Mouse (Mus musculus) G1E-ER4 (cell line): ENCODE measurements around the gene Ablim2. TPM values are rescaled to one million over a fixed set of nuclear protein-coding genes. Genes with fewer than 3 reads are reported as not detected.

Experiments
- GATA1 ChIP-seq: IDR thresholded peaks from one replicate; pipeline ENCODE4 v1.8.0; 2012; ENCODE audit warnings: low read length, inconsistent platforms
- polyA plus RNA-seq: library from polyadenylated mRNA; stranded (reverse); fragments of >175 nt; gene quantifications from 2 replicates; pipeline ENCODE4 v1.2.3, GENCODE M21; 2012

The Ablim2 gene
- not detected in 2 replicates for polyA plus RNA-seq

DNA sequence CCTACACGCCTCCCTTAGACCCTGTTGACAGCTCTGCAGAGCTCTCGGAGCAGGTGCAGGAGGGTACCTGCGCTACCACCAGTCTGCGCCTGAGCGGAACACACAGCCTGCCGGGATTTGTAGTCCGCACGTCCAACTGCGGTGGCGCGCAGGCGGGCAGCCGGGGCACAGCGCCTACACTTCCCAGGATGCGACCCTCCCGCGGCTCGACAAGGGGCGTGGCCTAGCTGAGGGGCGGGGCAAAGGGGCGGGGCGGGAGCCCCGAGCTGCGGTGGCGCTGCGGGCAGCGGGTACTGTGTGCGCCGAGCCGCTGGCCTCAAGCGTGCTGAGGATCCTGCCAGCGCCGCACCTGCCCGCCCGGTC lies at the start of gene Ablim2:
Gene Ablim2, plus strand, starts transcription at position 242 of the 363 bp plus-strand sequence.
- no peak for TF ChIP-seq GATA1

DNA sequence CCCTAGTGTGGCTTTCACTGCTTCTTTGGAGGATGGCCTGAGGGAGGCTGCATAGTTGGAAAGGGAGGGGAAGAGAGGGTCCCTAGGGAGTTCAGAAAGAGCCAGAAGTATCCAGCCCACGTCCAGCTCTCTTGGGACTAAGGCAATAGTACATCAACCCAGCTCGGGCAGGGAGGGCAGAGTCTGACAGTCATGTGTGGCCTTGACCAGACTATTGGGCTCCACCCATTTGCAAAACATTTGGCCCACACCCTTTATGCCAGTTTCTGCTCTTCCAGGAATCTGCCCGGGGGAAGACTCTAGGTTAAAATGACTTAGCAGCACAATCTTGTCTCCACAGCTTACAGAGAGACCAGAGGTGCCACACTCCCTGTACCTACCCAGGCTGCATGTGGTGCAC lies 47.2 kb upstream of the Ablim2 start:
- TF ChIP-seq GATA1, result no peak

DNA sequence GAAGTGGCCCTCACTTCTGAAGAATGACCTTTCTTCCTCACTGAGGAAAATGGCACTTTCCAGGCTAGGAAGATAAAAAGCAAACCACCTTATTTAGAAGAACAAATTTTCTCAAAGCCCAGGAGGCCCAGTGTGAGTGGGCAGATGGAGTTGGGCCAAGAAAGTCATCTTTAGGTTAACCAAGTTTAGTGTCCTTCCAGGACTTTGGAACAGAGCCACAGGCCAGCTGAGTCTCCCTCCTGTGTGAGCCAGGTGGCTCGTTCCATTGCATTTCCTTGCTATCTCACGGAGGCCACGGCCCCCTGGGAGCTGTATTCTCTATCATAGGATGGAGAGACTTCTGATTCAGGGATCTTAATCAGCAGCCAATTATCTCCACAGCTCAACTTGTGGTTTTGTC lies 46.7 kb upstream of the Ablim2 start:
- no peak for TF ChIP-seq GATA1

DNA sequence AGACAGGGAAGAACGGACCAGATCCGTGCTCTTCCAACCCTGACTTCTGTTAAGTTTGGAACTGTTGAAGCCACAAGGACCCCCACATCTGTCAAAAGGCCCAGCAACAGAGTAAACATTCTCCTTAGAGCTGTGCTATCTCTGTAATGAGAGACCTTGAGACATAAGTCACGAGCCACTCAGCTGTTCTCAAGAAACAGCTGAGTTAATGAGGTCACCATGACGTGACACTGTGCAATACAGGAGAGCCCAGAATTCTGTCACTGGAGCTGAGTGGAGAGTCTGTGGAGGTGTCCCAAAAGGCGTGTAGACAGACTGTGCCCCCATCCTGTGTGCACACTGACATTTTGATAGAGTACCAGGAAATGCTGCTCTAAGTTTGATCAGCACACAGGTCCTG lies 45.2 kb upstream of the Ablim2 start:
- TF ChIP-seq GATA1, result no peak

DNA sequence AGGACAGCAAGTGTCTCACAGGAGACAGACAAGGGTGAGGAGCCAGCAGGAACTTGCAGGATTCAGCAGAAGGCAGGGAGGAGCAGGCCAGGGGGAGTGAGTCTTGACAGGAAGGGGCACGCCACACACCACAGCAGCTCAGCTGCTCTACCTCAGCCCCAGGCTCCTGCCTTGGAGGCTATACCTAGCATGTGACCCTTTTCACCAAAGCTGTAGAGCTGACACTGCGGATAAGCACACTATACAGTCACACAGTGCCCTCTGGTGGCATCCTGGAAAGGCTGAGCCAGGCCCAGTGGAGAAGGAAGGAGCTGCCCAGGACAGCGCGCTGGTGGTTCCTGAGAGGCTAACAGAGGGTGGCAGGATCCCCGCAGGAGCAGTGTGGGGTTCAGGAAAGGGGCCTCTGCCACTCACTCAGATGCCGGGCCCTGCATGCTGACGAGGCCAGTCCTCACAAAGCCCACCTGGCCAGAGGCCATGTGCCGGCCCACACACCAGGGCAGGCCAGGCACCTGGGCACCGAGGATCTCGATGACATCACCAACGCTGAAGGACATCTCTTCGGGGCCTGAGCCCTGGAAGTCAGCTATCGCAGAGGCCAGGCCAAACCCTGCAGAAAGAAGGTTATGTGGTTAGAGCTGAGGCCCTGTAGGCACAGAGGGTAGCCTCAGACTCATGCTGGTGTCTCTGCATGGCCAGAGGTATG lies 43.9 kb upstream of the Ablim2 start:
- TF ChIP-seq GATA1, result no peak

DNA sequence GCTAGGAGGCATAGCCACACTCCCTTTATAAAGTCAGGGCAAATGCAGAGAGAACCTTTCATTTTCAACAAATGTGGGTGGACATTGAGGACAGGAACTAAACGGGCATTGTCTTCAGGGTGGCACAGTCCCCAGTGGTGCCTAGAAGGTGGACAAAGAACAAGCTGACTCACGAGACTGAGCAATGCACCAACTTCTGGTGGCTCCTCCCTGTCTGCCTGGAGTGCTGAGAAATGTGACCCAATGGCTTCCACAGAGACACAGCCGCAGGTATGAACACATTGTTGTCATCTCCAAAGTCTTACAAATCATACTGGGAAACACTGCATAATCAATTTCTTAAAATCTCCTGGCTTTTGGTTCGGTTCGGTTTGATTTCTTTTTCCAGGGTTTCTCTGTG lies 40.2 kb upstream of the Ablim2 start:
- TF ChIP-seq GATA1, result no peak

DNA sequence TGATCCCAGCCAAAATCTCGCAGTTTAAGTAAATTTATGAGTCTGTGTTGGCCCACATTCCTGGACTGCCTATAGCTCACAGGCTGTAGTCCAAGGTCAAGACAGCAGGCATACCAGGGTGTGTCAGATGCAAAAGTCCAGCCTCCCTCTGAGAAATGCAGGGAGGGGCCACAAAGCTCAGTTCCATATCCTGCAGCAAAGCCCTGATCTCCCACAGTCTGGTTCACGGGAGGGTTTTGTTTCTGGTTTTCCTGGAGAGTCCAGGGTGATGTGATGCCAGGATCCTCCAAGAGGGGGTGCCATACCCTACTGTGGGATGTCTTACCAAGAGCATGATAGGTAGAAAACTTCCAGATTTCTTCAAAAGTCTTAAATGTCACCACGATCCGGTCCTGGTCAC lies 39.7 kb upstream of the Ablim2 start:
- no peak for TF ChIP-seq GATA1

DNA sequence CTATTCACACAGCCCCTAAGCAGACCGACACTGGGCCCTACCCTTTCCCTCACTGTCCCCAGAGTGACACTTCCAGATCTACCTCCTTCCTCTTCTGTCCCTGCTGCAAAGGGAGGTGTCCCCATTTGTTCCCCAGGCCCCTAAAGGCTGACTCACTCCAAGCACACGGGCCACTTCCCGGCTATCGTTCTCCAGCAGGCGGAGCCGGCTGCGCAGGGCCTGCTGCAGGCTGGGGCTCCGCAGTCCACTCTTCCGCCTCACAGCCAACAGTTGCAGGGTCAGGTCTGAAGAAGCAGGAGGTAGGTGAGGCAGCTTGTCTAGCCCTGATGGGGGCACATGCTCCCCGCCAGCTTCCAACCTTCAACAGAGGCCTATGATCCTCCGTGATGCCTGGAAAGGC lies 38.9 kb upstream of the Ablim2 start:
- TF ChIP-seq GATA1, result no peak

DNA sequence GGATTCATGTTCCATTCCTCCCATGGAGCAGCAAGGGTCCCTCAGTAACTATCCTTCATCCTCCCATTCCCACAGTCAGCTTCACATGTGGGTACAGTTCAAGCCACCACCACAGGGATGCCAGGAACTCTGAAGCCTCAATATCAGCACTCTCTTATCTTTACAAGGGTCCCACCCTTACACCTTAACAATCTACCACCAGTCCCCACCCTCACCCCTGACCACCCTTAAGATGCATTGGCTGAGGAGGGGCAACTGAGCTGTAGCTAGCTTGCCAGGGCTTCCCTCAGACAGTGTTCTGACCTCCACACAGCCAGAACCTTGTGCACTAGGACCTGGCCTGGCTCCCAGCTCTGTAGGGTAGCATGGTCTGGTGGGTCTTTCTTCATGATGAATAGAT lies 38.3 kb upstream of the Ablim2 start:
- no peak for TF ChIP-seq GATA1

DNA sequence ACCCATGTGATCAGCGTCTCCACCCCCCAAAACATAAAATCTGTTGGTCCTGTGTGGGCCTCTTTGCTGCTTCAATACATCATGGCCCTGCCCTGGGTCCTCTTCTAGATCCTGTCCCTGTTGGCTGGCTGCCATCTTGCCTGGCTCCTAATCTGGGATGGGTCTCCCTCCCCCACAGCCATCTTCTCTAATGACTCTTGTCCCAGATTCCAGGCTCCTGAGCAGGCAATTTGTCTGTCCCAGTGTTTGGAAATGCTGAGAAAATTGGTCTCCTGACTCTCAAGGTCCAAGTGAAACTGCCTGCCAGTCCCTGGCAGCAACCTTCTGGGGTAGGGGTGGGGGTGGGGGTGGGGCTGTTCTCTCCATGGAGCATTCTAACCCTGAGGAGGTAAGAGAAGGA lies 37.8 kb upstream of the Ablim2 start:
- TF ChIP-seq GATA1, result no peak

DNA sequence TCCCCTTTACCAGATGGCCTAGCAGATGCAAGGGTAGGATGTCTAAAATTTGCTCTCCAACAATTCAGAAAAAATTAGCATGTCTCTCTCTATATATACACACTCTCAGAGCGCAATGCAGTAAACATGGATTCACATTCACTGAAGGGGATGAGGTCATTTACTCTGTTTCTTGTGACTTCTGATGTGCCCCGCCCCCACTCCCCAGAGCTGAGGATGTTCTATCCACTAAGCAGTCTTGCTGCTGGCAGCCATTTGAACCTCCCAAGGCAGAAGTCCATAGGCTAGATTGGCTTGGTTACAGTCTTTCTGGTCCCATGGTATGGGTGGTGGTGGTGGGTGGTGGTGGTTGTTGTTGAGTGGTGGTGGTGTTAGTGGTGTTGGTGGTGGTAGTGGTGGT lies 35.7 kb upstream of the Ablim2 start:
- no peak for TF ChIP-seq GATA1

DNA sequence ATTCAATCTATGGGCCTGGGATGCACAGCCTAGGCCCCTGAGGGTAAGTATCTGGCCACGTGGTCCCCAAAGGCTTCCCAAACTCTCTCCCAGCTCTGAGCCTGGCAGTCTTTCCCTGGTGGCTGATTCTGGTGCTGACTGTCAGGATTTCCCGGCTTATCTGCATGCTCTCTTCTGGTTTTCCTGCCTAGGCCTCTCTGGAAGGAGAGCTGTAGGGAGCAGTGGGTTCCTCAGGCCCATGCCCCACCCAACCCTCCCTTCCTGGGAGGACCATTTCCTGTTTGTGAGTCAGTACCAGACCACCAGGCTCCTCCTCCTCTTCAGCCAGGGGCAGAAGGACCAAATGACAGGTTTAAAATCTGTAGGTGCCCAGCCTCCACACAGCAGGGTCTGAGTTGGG lies 35.0 kb upstream of the Ablim2 start:
- no peak for TF ChIP-seq GATA1

DNA sequence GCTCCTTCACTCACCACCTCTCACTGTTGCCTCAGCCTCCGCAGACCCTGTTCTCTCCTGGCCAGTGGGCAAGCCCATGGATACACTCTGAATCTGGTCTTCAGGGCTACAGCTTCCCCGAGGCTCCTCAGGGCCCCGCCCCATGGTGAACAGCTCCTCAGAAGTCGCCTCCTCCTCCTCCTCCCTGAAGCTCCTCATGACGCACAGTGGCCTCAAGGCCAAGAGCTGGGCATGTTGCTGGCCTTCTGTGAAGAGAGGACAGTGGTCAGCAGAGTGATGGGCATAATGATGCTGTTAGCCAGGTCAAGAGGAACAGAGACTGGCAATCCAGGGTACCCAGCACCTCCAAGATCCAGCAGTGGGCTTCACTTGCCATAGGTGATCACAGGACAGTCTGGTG lies 33.8 kb upstream of the Ablim2 start:
- no peak for TF ChIP-seq GATA1

DNA sequence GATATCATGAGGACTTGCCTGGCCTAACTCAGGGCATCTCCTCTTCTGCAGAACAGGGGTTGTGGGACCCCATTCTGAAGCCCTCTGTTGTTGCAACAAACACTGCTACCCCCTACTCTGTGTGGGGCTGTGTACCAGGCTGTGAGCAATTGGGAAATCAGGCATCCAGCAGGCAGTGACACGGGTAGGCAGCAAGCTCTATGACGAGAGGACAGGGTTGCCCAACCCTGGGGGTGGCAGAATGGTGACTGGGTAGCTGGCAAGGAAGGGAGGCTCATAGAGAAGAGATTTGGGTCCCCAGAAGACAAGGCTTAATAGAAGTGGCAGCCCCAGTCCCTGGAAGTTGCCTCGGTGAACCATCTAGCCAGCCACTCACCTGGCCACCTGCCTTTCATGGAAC lies 31.8 kb upstream of the Ablim2 start:
- no peak for TF ChIP-seq GATA1

DNA sequence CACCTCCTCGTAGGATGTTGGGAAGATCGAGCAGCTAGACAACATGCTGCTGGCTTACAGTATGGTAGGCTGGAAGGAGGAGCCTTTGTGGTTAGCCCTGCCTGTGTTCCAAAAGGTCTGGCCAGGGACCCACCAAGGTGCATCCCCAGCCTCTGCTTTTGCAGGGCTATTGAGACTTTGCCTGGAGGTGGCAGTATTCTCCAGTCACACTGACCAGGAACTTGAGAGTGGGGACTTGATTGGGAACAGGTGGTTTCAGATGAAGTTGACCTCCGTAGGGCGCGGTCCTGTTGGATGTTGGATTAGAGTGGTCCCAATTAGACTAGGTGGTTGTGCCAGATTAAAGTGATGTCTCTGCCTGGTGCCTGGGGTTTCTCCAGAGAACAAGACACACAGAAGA lies 30.2 kb upstream of the Ablim2 start:
- TF ChIP-seq GATA1, result no peak

DNA sequence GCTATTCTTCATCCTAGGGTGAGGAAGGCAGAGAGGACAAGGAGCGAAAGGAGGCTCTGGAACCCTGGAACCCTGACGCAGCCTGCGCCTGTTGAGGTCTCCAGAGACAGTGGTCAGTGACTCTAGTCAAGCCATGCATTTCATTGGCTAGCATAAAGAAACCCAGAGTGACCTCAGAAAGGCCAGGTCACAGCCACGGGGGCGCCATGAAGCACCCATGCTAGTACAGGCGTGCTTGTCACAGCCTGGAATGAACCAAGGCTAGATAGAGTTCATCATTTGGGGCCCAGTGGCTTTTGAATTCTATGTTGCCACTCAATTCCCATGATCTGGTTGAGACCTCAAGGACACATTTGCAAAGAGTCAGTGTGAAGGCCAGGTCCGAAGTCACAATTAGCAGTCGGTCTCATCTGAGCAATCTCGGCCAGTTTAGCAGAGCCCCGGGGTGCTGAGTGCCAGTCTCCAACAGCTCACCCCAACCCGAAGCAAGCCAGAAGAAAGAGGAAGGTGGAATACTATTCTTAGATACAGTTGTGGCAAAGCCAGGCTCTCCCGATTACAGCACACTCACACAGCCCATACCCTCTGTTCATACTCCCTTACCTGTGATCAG lies 29.2 kb upstream of the Ablim2 start:
- no peak for TF ChIP-seq GATA1

DNA sequence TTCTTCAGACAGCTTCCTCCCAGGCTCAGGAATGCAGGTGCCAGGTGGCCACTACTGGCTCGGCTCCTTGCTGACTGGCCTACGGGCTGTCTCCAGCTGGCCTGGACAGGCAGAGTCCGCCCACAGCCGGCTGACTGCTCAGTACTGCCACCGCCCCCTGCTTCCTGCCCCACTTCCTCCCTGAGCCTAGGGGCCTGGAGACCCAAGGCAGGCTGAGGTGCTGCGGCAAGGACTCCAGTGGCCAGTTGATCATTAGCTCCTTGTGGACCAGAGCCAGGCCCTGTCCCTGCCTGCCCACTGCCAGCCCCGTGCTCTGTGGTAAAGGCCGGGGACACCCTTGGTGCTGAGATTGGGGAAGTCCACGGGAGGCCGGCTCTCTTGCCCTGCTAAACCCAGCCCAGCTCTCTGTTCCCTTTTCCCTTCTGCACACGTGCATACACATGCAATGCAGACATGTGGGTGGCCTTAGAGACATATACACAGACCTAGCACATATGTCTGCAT lies 28.7 kb upstream of the Ablim2 start:
- no peak for TF ChIP-seq GATA1
